Mouse (Mus musculus) retina, adult 2 months (tissue): ENCODE results near the gene Cd3e.

Experiments
- DNase-seq: peaks from one replicate; pipeline ENCODE4 v3.0.0-alpha.2; 2012; ENCODE audit warnings: low read depth, low spot score

The Cd3e gene

GRCm38 (mm10) chr9:45018031-45018430, 8.6 kb upstream of the Cd3e start:
- DNase-seq: no peak

DNA sequence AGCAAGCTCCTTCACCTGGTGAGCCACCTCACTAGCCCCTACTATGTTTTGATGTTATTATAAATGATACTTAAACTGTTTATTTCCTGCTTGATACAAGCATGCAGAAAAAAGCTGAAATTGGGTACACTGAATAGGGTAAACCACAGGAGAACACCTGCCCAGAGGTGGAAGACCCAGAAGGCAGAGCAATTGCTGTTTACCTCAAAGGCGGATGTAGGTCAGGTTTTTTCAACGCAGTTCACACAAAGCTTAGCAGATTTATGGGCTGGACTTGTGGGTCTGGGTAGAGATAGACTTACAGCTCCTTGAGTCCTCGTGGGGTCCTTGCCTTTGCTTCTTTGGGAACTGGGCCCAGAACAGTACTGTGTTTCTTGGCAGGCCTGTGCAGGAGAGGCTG, 6.4 kb upstream of the Cd3e start:
- no peak for DNase-seq

- DNase-seq: no peak
Measured at GRCm38 (mm10) chr9:45014879-45015278, 5.5 kb upstream of the Cd3e start.

DNA sequence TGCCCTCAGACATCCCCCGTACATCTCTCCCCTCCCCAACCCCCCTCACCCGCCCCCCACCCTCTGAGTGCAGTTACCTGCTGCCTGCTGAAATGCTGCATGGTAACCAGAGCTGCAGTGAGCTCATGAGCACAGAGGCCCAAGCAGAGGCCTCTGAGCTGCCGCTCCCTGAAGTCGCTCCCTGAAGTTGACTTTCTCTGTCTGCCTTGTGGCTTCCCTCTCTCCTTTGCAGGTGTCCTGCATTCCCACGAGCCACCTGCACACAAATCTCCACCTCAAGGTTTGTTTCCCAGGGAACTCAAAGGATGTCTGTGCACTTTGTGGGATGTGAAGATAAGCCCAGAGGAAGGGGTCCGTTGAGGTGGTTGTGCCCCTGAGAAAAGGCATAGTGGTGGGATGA, 1.9 kb upstream of the Cd3e start:
- no peak for DNase-seq

GRCm38 (mm10) chr9:45010461-45010860, 1.0 kb upstream of the Cd3e start:
- DNase-seq: no peak

GRCm38 (mm10) chr9:45008342-45008741, 1.1 kb downstream of the Cd3e start:
- no peak for DNase-seq

DNA sequence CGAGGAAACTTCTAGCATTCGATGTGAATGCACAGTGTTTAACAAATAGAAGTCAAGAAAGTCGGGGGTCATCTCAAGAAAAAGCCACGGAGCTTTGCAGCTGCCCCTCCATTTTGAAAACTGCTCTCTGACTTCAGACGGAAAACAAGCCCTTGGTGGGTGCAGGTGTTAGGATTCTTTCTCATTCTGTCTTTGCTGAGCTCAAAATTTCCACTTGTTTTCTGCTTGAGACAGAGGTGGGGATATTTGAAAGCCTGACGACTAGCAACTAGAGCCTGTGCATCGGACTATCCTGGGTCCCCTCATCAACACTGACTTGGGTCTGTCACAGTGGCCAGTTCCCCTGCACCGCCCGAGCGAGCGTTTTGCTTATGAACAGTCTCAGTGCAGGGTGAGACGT, 2.0 kb downstream of the Cd3e start:
- no peak for DNase-seq

DNA sequence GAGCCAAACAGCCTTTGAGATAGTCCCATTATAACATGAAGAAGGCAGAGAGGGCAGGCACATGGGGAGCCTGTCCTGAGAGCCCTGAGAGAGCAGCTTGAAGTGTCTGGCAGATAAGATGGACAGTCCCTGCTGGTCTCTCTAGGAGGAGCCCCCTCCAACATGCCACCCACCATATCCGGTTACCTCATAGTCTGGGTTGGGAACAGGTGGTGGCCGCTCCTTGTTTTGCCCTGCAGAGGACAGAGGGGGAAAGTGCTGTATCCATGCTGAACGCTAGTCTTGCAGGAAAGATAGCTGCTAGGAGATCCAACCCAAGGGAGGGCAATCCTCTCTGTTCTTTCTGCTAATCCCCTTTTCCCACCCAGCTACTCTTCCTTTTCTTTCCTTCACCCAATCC, 9.2 kb downstream of the Cd3e start:
- no peak for DNase-seq

GRCm38 (mm10) chr9:44999776-45000175, 9.7 kb downstream of the Cd3e start:
- DNase-seq: no peak

DNA sequence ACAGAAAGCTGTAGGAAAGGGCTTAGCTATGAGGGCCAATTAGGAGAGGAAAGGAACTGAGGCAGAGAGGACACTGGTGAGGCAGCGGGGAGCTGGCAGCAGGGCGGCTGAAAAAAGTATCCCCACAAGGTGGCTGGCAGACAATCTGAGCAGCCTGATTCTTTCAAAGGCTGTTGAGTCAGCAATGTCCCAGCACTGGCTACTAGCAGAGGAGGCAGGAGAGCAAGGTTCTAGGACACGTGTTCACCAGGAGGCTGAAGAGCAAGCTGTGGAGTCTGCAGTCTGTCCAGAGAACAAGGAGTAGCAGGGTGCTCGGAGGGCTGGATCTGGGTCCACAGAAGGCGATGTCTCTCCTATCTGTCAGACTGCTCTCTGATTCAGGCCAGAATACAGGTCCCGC, 10.3 kb downstream of the Cd3e start:
- DNase-seq: no peak

DNA sequence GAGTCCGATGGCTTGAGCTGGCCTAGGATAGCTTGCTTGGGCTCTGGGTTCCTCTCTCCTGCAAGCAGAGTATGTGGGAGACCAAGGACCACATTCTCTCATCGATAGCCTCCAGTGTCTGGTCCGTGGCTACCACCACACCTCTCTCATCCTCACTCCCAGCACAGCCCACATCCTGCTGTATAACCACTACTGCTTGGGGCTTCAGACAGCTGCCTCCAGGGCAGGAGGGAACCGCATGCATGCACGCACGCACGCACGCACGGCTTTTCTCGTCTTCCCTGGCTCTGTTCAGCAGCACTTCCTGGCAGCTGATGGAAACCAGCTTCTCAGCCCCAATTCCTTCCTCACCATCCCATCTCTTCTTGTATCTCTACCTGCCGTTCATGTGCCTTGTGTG, 11.3 kb downstream of the Cd3e start:
- no peak for DNase-seq

DNA sequence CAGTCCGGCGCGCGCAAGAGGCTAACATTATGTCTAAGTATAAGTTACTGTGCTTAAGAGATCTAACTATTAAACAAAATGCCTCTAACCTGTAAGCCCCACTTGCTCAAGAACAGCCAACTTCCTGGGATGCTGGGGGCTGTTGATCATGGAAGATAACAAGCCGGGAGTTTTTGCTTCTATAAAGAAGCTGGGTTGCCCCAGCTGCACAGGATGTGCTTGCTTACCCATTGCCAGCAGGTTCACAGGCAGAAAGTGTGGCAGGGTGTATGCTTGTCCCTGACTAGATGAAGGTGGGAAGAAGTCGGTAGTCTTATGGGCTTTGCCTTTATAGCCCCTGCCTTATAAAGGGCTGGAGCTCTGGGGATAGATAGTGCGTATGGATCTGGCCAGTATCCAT, 12.8 kb downstream of the Cd3e start:
- DNase-seq: no peak

- no peak for DNase-seq
Measured at GRCm38 (mm10) chr9:44994962-44995361, 14.5 kb downstream of the Cd3e start.

DNA sequence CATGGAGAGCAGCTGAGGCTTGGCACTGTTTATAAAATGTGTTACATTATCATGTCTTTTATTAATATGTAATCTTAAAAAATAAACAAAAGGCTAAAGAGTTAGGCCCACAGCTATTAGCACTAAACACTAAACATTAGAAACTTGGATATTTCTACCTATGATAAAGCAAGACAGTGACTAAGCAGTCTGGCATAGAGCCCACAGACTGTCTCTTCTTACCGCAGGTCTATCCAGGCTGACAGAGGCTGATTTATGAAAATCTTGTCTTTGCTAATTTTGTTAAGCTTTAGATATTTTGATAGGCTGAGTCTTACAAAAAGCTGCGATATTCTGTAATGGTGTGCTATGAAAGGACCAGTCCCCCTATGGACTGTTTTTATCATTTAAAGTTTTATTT, 16.2 kb downstream of the Cd3e start:
- DNase-seq: no peak

- DNase-seq: no peak
Measured at GRCm38 (mm10) chr9:44992271-44992670, 17.2 kb downstream of the Cd3e start.

GRCm38 (mm10) chr9:44991821-44992220, 17.6 kb downstream of the Cd3e start:
- DNase-seq: no peak

DNA sequence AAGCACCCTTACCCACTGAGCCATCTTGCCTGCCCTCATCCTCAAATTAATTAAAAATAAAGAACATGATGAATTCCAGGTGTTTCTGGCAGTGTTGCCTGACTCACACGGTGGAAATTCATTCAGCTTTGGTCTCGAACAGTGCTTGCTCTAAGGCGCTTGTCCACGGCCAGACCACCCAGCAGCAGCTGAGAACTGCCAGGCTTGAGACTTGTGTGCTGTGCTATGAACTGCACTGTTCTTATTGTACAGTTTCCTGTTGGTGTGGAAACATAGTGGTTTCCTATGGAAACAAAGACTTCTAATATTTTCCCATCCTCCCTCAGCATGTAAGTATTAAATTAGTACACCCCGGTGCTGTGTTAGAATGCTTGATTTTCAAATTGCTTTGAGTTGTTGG, 22.5 kb downstream of the Cd3e start:
- no peak for DNase-seq

- DNase-seq: no peak
Measured at GRCm38 (mm10) chr9:44986242-44986781, 23.1 kb downstream of the Cd3e start.

DNA sequence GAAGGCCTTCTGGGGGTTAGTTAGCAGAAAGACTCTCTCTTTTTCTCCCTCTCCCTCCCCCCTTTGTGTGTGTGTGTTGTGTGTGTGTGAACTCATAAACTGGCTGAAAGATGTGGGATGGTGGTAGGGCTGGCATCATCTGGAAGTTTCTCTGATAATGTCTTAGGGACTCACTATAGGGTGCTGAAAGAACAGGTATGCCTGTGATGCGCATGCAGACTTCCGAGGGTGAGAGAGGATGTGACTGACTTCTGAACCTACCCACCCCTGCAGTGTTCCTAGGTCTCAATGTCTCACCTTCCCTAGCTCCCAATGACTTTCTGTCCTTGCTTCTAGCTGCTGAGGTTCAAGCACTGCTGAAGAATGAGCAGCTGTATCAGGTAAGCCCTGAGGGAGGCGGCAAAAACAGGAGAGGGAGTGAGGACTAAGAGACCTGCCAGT, 23.7 kb downstream of the Cd3e start:
- no peak for DNase-seq

DNA sequence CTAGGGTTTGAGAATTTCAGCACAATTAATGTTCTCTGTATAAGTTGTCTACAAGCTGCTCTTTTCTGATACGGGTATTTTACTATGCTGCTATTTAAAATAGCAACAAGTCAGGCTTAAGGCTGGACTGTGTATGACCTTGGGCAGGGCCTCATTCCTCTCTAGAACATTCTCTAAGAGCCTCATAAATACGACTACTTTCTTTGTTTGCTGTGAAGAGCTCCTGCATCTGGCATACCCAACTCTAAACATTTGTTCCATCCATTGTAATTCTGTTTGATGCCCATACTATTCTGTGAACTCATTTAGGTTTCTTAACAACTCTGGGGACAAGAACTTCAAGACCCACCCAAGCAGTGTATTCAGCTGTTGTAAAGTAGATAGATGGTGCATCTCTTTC, 26.4 kb downstream of the Cd3e start:
- no peak for DNase-seq

GRCm38 (mm10) chr9:44982531-44982930, 26.9 kb downstream of the Cd3e start:
- no peak for DNase-seq

DNA sequence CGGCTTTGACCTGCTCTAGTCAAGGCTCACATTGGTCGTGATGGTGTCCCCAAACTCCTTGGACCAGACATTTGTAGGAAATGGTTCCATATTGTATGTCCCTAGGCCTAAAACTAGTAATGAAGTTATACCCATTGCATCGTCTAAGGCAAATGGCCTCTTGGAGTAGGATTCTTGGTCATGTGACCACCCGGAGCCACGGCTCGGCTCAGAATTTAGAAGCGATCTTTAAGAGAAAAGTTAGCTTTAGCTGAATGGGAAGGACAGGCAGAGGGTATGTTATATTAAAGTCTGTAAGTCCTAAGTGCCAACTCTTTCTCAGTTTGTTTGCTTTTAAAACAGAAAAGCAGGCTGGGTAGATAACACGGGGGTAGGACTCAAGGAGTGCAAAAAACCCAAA, 27.3 kb downstream of the Cd3e start:
- DNase-seq: no peak

DNA sequence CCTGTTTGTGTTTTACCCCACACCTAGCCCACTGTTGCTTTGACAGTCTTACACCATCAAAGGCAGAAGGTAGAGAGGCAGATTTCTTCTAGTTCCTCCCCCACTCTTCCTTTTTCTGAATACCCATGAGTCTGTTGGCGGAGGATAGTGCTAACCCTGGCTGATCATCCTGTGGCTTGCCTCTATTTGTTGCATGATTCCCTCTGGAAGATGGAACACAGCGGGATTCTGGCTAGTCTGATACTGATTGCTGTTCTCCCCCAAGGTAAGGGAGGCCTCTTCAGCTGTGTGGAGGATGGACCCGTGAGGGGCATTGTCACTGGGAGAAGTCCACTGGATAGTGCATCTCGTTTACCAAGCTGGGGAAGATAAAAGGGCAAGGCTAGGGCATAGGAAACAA, 27.8 kb downstream of the Cd3e start, which contains the start of gene Cd3d:
Cd3d (plus strand) TSS at position 111 of the 400 bp plus-strand sequence.
- no peak for DNase-seq

- DNase-seq: no peak
Measured at GRCm38 (mm10) chr9:44981104-44981503, 28.3 kb downstream of the Cd3e start.
